Mouse (Mus musculus) erythroblast, embryonic 14.5 days (primary cell): Measurements from ENCODE around the gene Agap1.

Experiments
- GATA1 ChIP-seq: IDR thresholded peaks from 2 replicates; pipeline ENCODE4 v1.6.1; 2012; ENCODE audit warnings: low read length, inconsistent platforms, mixed read lengths
- TAL1 ChIP-seq: IDR thresholded peaks from 3 replicates; pipeline ENCODE4 v1.6.1; 2012; ENCODE audit warnings: low read length, inconsistent platforms, mixed read lengths

- no peak for TF ChIP-seq GATA1
- no peak for TF ChIP-seq TAL1
Observed at GRCm38 (mm10) chr1:89616556-89616955, 161.9 kb downstream of the Agap1 start.
